Mouse (Mus musculus): ENCODE measurements around the gene Morn4. TPM values are rescaled to one million over a fixed set of nuclear protein-coding genes. Genes with fewer than 3 reads are reported as not detected.

Morn4 gene
- polyA plus RNA-seq, 1 experiment from 2014 or later, result 46.2 TPM

DNA sequence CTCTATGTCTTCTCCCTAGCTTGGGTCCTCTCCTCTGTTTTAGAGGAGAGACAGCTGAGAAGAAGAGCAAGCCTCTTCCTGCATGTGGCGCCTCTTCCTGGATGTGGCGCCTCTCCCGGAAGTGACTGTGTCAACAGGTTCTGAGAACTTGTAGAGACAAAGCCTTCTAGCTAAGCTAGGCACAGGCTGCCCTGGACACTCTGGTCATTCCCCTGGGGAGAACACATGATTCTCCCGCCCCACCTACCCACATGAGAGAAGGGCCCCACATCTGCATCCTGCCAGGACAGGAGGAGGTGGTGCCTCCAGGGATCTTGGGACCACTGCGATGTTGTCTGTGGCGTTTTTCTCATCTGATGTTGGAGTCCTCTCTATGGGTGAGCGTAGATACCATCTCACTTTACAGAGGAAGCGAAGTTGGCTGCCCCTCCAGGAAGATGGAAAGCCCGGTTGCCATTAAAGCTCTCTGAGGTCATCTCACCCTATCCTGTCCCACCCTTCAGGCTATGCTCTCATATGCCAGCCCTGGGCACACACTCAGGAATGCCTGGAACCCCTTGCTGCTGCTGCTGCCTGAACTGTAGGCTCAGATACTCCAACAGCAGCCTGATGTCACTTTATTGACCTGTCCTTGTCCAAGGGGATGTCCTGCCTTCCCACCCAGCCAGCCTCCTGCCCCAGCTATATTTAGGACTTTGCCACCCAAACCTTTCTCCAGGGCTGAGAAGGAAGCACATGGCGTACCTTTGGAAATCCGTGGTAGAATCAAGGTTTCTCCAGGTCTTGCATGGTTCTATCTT lies 17.5 kb downstream of the Morn4 start:
- ATAC-seq (ENCODE audit: insufficient number of reproducible peaks, low FRiP score, low TSS enrichment, low read depth), result no peak
- no peaks in the 10 kb centered on the region for H3K4me1 ChIP-seq (ENCODE audit: control insufficient read depth, insufficient read depth, low read length)
- H3K4me3 ChIP-seq (ENCODE audit: low read depth, low read length), result no peak overlapping the region
- H3K4me2 ChIP-seq (ENCODE audit: low read depth, severe bottlenecking), result no peak overlapping the region
- H3K9me3 ChIP-seq (ENCODE audit: control insufficient read depth, low read length), result no peaks in the 10 kb centered on the region
- no peaks in the 10 kb centered on the region for H3K36me3 ChIP-seq (ENCODE audit: control insufficient read depth, insufficient read depth, low read length)
- DNase-seq (ENCODE audit: low spot score), result no peak
- H3K27ac ChIP-seq (replicated peaks; ENCODE audit: low read depth, low read length), result no peak overlapping the region
- no peak overlapping the region for H3K9ac ChIP-seq (ENCODE audit: low read length)
- no peaks in the 10 kb centered on the region for H3K27me3 ChIP-seq (ENCODE audit: control insufficient read depth, insufficient read depth, low read length)
- WGBS, result 84% methylated on average over 11 of the region's 11 CpGs

DNA sequence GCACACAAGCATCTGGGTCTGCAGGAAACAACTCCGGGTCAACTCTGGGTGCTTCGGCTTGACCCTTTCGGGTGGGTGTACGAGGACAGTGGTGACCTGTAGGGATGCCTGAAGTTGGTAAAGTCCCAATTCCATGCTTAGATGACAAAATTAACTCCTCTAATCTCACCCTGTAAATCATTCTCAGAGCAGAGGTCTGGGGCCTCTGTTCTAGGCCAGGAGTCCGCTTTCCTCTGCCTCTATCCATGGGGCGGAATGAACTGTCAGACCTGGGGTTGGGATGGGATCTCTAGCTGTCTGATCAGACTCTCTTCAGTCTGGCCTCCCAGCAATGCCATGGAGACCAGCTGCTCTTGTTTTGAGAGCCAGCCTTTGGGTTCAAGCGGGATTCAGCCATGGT lies 24.7 kb downstream of the Morn4 start:
- no peak overlapping the region for H3K4me3 ChIP-seq (ENCODE audit: low read depth, low read length)
- DNase-seq (ENCODE audit: low spot score), result no peak
- ATAC-seq (ENCODE audit: insufficient number of reproducible peaks, low FRiP score, low TSS enrichment, low read depth), result no peak
- H3K4me2 ChIP-seq (ENCODE audit: low read depth, severe bottlenecking), result no peak overlapping the region
- H3K4me1 ChIP-seq (ENCODE audit: control insufficient read depth, insufficient read depth, low read length), result no peaks in the 10 kb centered on the region
- H3K27me3 ChIP-seq (ENCODE audit: control insufficient read depth, insufficient read depth, low read length), result no peaks in the 10 kb centered on the region
- no peak overlapping the region for H3K9ac ChIP-seq (ENCODE audit: low read length)
- no peak overlapping the region for H3K27ac ChIP-seq (replicated peaks; ENCODE audit: low read depth, low read length)
- H3K36me3 ChIP-seq (ENCODE audit: control insufficient read depth, insufficient read depth, low read length), result no peaks in the 10 kb centered on the region
- WGBS, result 84% methylated on average over 7 of the region's 7 CpGs
- H3K9me3 ChIP-seq (ENCODE audit: control insufficient read depth, low read length), result no peaks in the 10 kb centered on the region

DNA sequence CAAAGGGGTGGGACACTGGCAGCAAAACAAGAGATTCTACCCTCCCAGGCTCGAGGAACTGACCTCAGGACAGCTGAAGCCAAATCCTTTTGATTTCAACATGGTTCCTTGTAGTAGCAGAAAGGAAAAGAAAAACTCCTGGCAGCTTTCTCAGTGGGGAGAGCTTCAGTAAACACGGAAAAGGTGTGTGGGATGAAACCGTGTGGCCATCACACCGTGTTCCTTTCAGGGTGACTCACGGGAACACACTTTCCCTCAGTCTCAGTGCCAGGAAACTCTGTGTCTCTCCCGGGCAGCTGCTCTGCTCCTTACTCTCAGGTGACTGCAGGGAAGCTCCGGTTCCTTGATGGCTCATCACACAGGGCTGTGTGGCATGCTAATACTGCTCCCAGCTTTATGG lies 27.7 kb downstream of the Morn4 start:
- H3K4me2 ChIP-seq (ENCODE audit: low read depth, severe bottlenecking), result no peak overlapping the region
- no peak overlapping the region for H3K4me3 ChIP-seq (ENCODE audit: low read depth, low read length)
- DNase-seq (ENCODE audit: low spot score), result no peak
- H3K36me3 ChIP-seq (ENCODE audit: control insufficient read depth, insufficient read depth, low read length), result no peaks in the 10 kb centered on the region
- H3K27me3 ChIP-seq (ENCODE audit: control insufficient read depth, insufficient read depth, low read length), result no peaks in the 10 kb centered on the region
- no peak for ATAC-seq (ENCODE audit: insufficient number of reproducible peaks, low FRiP score, low TSS enrichment, low read depth)
- WGBS, result 59% methylated on average over 7 of the region's 7 CpGs
- H3K27ac ChIP-seq (replicated peaks; ENCODE audit: low read depth, low read length), result no peak overlapping the region
- no peaks in the 10 kb centered on the region for H3K9me3 ChIP-seq (ENCODE audit: control insufficient read depth, low read length)
- H3K4me1 ChIP-seq (ENCODE audit: control insufficient read depth, insufficient read depth, low read length), result no peaks in the 10 kb centered on the region
- no peak overlapping the region for H3K9ac ChIP-seq (ENCODE audit: low read length)

DNA sequence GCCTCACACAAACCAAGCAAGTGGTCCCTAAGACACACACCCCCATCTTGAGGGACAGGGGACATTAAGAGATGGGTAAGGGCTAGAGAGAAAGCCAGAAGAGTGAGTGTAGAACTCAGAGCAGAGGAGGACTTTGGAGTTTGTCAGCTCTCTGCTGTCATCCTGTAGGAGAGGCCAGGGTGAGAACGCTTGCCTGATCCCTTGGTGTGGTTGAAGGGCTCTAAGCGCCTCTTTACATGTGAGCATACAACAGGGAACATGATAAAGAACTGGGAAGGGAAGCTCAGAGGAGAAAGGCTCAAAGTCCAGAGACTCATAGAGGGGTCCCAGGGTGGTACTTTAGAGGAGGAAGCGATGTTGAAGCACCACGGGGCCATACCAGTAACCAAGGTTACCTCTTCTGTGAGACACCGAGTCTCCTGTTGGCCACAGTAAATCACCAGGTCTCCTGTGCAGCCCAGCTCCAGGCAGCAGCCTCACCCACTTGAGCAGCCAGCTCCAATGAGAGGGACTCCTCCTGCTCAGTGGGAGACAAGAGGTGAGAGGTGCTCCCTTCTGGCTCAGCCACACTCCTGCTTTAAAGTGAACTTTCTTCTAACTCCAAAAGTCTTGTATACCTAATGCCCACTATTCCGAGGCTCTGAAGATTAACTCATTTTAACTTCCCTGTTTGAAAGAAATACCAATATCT lies 29.3 kb downstream of the Morn4 start:
- H3K4me3 ChIP-seq (ENCODE audit: low read depth, low read length), result no peak overlapping the region
- H3K9ac ChIP-seq (ENCODE audit: low read length), result no peak overlapping the region
- H3K4me1 ChIP-seq (ENCODE audit: control insufficient read depth, insufficient read depth, low read length), result no peaks in the 10 kb centered on the region
- 70% methylated on average over 6 of the region's 6 CpGs for WGBS
- ATAC-seq (ENCODE audit: insufficient number of reproducible peaks, low FRiP score, low TSS enrichment, low read depth), result no peak
- no peak for DNase-seq (ENCODE audit: low spot score)
- no peaks in the 10 kb centered on the region for H3K36me3 ChIP-seq (ENCODE audit: control insufficient read depth, insufficient read depth, low read length)
- H3K27ac ChIP-seq (replicated peaks; ENCODE audit: low read depth, low read length), result no peak overlapping the region
- H3K9me3 ChIP-seq (ENCODE audit: control insufficient read depth, low read length), result no peaks in the 10 kb centered on the region
- no peak overlapping the region for H3K4me2 ChIP-seq (ENCODE audit: low read depth, severe bottlenecking)
- H3K27me3 ChIP-seq (ENCODE audit: control insufficient read depth, insufficient read depth, low read length), result no peaks in the 10 kb centered on the region

DNA sequence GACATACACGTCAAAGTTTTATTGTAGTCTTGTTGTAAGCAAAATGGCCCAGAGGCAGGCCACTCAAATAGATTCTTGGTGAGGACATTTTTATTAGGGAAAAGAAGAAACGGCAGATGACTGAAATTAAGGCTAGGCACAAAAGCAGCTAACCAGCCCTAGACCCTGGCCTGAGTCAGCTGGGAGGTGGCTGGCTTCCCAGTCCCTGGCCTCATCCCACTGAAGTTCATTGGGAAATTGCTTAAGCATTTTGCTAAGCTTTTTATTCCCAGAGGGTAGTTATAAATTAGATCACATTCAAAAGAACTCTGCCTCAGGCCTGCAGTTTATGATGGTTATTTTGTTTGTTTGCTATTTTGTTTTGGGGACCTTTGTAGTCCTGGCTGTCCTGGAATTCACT lies 30.3 kb downstream of the Morn4 start:
- H3K4me2 ChIP-seq (ENCODE audit: low read depth, severe bottlenecking), result no peak overlapping the region
- H3K4me3 ChIP-seq (ENCODE audit: low read depth, low read length), result no peak overlapping the region
- no peaks in the 10 kb centered on the region for H3K36me3 ChIP-seq (ENCODE audit: control insufficient read depth, insufficient read depth, low read length)
- DNase-seq (ENCODE audit: low spot score), result no peak
- no peak overlapping the region for H3K9ac ChIP-seq (ENCODE audit: low read length)
- no peaks in the 10 kb centered on the region for H3K9me3 ChIP-seq (ENCODE audit: control insufficient read depth, low read length)
- no peak for ATAC-seq (ENCODE audit: insufficient number of reproducible peaks, low FRiP score, low TSS enrichment, low read depth)
- no peaks in the 10 kb centered on the region for H3K4me1 ChIP-seq (ENCODE audit: control insufficient read depth, insufficient read depth, low read length)
- no peak overlapping the region for H3K27ac ChIP-seq (replicated peaks; ENCODE audit: low read depth, low read length)
- H3K27me3 ChIP-seq (ENCODE audit: control insufficient read depth, insufficient read depth, low read length), result no peaks in the 10 kb centered on the region
- 68% methylated on average over 2 of the region's 2 CpGs for WGBS

DNA sequence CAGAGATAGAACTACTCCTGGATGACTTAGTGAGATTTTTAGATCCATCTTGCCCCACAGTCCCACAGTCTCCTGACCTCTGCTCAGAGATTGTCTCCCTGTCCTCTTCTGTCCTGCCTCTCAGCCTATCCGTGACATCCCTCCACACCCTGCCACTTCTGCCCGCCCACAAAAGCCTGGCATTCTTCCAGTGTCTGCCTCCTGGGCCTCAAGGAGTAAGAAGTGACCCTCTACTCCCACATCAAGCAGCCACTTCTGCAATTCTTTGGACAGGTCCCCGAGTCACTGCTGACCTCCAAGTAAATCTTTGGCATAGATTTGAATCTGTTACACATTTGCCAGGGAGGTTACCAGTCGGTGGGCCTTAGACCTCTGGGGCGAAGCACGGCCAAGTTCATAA lies 31.9 kb downstream of the Morn4 start:
- Histone ChIP-seq H3K4me3 (ENCODE audit: low read depth, low read length) (no peak overlapping the region), H3K9me3 (ENCODE audit: control insufficient read depth, low read length) (no peaks in the 10 kb centered on the region), H3K27me3 (ENCODE audit: control insufficient read depth, insufficient read depth, low read length) (no peaks in the 10 kb centered on the region), H3K4me2 (ENCODE audit: low read depth, severe bottlenecking) (no peak overlapping the region), H3K36me3 (ENCODE audit: control insufficient read depth, insufficient read depth, low read length) (no peaks in the 10 kb centered on the region), H3K27ac (replicated peaks; ENCODE audit: low read depth, low read length) (no peak overlapping the region), H3K4me1 (ENCODE audit: control insufficient read depth, insufficient read depth, low read length) (no peaks in the 10 kb centered on the region), H3K9ac (ENCODE audit: low read length) (no peak overlapping the region)
- no peak for ATAC-seq (ENCODE audit: insufficient number of reproducible peaks, low FRiP score, low TSS enrichment, low read depth)
- no peak for DNase-seq (ENCODE audit: low spot score)
- WGBS, result 85% methylated on average over 6 of the region's 6 CpGs

DNA sequence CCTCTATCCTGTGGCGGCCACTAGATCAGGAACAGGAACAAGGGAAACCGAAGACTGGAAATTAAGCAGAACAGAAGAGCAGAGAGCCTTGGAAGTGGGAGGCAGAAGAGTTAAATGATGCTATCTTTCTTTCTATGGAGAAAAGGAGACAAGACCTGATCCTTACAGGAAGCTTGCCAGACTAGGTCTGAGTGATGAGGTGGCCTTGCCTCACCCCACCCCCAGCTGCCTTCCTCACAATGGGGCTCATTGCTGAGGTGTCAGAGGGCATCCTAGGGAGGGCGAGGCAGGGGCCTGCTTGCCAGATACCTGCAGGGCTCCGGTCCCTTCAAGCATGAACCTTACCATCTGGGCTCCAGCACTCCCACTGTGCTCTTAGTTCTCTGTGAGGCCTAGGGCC lies 34.2 kb downstream of the Morn4 start, which contains the start of gene 4933411K16Rik:
Gene 4933411K16Rik (plus strand): TSS at position 301 of the 400 bp plus-strand sequence.
- H3K36me3 ChIP-seq (ENCODE audit: control insufficient read depth, insufficient read depth, low read length), result no peaks in the 10 kb centered on the region
- 78% methylated on average over 4 of the region's 4 CpGs for WGBS
- no peaks in the 10 kb centered on the region for H3K9me3 ChIP-seq (ENCODE audit: control insufficient read depth, low read length)
- DNase-seq (ENCODE audit: low spot score) (no peak), ATAC-seq (ENCODE audit: insufficient number of reproducible peaks, low FRiP score, low TSS enrichment, low read depth) (no peak)
- H3K27ac ChIP-seq (replicated peaks; ENCODE audit: low read depth, low read length), result no peak within 1 kb of the TSS
- no peaks in the 10 kb centered on the region for H3K27me3 ChIP-seq (ENCODE audit: control insufficient read depth, insufficient read depth, low read length)
- no peaks in the 10 kb centered on the region for H3K4me1 ChIP-seq (ENCODE audit: control insufficient read depth, insufficient read depth, low read length)
- H3K4me3 ChIP-seq (ENCODE audit: low read depth, low read length), result no peak within 1 kb of the TSS
- H3K9ac ChIP-seq (ENCODE audit: low read length), result no peak within 1 kb of the TSS
- H3K4me2 ChIP-seq (ENCODE audit: low read depth, severe bottlenecking), result no peak within 1 kb of the TSS

DNA sequence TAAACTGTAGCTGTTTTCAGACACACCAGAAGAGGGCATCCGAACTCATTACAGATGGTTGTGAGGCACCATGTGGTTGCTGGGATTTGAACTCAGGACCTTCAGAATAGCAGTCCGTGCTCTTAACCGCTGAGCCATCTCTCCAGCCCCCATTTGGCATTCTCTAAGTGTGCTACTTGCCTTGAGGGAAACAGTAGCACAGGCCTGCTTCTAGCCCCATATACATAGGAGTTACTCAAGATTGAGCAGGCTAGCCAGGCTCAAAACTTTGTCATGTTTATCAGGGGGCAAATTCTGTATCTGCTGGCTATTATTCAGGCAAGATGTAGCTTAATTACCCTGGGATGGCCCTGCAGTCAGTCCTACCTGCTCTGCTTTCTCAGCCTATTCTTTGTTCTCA lies 34.8 kb downstream of the Morn4 start:
- DNase-seq (ENCODE audit: low spot score) (no peak), ATAC-seq (ENCODE audit: insufficient number of reproducible peaks, low FRiP score, low TSS enrichment, low read depth) (no peak)
- 85% methylated on average over 3 of the region's 3 CpGs for WGBS

More for the DNA sequence above, 34.8 kb downstream of the Morn4 start:
- H3K4me3 ChIP-seq (ENCODE audit: low read depth, low read length), result no peak overlapping the region
- H3K36me3 ChIP-seq (ENCODE audit: control insufficient read depth, insufficient read depth, low read length), result no peaks in the 10 kb centered on the region
- no peak overlapping the region for H3K4me2 ChIP-seq (ENCODE audit: low read depth, severe bottlenecking)
- no peaks in the 10 kb centered on the region for H3K27me3 ChIP-seq (ENCODE audit: control insufficient read depth, insufficient read depth, low read length)
- no peak overlapping the region for H3K27ac ChIP-seq (replicated peaks; ENCODE audit: low read depth, low read length)
- H3K9ac ChIP-seq (ENCODE audit: low read length), result no peak overlapping the region
- H3K4me1 ChIP-seq (ENCODE audit: control insufficient read depth, insufficient read depth, low read length), result no peaks in the 10 kb centered on the region
- no peaks in the 10 kb centered on the region for H3K9me3 ChIP-seq (ENCODE audit: control insufficient read depth, low read length)
